Mouse (Mus musculus) liver (tissue): Measurements from ENCODE around the gene Cxcl14.

ENCODE experiments used
- DNase-seq: peaks from one replicate; pipeline ENCODE4 v3.0.0-alpha.2; 2020; ENCODE audit warnings: mixed read lengths

Cxcl14 gene

GRCm38 (mm10) chr13:56288601-56289000 lies 7.8 kb downstream of the Cxcl14 start:
- no peak for DNase-seq

DNA sequence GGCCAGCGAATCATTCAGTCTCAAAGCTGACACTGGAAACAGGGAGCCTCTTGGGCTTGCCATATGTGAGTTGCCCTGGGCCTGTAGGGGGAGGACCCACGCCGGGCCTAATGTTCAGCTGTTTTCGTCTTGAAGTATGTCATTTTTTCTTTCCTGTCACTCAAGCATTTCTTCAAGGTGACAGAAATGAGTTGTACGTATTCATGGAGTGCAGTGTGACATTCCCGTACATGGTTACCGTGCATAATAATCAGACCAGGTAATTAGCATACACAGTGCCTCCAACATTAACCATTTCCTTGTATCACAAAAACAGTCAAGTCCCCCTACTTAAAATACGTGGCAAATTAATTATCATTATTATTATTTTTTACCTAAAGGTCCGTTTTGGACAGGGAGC lies 9.3 kb downstream of the Cxcl14 start:
- DNase-seq, result no peak

DNA sequence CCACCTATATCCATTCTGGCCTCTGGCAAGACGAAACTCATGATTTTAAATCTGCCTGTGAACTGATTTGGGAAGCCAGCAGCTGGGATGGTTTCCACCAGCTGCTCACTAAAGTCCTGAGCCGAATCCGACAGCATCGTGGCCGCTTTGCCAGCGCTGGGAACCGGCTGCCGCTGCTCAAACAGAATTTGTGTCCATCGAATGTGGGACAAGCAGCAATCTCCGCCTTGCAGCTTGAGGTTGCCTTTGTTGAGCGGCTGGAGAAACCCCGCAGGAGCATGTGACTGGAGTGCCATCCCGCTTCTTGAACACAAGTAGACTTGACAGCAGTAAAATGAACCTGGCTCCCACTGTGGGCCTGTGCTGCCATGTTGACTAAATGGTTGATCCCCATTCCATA lies 13.0 kb downstream of the Cxcl14 start:
- DNase-seq, result no peak

GRCm38 (mm10) chr13:56280356-56280755 lies 16.0 kb downstream of the Cxcl14 start:
- no peak for DNase-seq

DNA sequence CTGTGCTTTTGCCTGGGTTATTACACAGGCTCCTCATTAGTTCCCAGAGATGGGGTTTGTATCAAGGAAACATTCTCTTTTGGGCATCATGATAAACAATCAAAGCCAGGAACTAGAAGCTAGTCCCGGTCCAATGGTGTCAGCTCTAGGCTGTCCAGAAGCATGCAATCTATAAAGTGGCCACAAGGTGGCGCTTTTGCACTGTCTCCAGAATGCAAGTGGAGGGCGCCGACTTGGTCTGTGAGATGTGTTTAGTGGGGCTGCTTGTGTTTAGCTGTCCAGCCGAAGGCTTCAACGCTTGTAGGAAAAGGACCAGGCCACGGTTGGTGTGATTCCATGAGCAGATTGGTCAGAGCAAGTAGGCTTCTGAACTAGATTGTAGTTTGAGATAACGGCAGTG lies 16.9 kb downstream of the Cxcl14 start:
- DNase-seq, result peak; percentile 72

GRCm38 (mm10) chr13:56275171-56275570 lies 21.2 kb downstream of the Cxcl14 start:
- DNase-seq, result no peak

DNA sequence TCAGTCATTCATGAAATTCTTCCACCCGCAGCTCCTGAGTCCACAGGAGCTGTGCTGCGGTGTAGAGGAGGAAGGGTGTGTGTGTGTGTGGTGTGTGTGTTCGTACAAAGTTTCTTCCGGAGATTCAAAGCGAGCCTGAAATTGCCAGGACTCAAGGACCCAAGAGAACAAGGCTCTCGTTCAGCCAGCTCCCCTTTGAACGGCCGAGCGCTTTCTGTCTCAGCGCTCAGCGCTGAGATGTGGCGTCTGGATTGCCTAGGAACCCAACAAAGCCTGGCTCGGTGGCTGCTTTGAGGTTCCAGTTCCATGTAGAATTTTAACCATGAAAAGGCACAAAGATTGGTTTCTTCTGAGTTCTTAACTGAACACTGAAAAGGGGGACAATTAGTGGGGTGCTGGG lies 26.2 kb downstream of the Cxcl14 start:
- no peak for DNase-seq

- DNase-seq, result no peak
Measured at GRCm38 (mm10) chr13:56267396-56267795, 29.0 kb downstream of the Cxcl14 start.

DNA sequence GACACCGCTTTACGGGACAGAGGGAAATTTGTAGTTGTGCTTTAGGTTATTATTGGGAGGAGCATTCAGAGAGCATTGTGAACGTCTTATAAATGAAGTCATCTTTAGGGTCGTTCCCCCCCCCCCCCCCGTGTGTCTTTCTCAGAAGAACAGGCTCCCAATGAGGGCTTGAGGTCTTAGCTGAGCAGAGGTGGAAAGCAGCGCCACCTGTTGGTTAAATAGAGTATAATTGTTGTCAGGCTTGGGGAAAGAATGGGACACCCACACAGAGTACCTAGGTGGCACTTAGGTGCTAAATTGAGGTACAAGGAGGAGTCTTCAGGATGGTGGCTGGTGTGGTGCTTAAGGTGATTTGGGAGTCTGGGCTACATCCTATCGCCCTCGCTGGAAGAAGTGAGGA lies 29.9 kb downstream of the Cxcl14 start:
- no peak for DNase-seq

DNA sequence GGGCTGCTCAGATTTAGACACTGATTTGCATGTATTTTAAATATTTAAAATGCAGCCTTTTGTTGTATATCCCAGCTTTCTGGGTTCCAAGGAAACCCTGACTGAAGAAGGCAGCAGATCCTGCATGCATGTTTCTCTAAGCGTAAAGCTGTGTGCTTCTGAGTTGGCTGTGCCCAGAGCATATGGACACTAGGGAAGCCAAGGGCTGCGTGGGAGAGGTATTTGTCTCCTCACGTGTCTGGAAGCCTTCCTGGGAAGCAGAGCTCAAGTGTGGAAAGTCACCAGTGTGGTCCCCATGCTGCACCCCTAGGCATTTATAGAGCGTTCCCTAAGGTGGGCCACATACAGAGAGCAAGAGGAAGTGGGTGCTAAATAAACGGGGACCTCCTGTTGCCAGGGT lies 30.7 kb downstream of the Cxcl14 start:
- no peak for DNase-seq

DNA sequence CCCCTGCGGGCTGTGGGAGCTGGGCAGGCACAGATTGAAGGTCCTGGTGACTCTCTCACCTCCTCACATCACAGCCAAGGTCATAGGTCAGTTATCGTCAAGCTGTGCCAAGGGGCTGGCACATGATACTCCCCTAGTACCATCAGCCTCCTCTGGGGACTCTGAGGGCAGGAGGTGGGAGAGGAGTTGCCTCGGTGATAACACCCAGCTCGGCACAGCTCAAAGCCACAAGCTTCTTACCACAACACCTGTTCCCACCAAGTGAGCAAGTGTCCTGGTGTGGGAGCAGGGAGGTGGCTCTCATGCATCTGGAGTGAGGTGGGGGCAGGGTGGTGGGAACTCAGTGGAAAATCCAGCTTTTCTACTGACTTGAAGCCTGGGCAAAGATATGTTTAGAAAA lies 34.1 kb downstream of the Cxcl14 start:
- DNase-seq, result no peak

DNA sequence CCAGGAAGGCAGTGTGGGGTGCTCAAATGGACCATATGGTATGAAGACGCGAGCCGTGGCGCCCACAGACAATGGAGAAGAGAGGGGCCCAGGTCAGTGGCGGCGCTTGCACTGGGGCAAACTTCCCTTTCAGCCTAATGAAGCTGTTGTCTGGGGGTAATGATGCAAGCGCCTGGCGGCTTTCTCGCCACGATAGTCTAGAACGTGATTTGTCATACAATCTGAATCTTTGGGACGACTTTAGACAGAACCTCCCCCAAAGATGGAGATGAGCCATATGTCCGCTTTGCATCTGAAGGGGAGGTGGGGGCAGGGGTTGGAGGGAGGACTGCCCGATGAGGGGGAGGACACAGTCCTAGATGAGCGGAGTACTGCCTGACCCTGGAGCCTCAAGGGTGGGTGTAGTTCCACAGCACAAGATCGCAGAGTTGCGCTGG lies 36.0 kb downstream of the Cxcl14 start:
- no peak for DNase-seq

GRCm38 (mm10) chr13:56259926-56260250 lies 36.5 kb downstream of the Cxcl14 start:
- no peak for DNase-seq

DNA sequence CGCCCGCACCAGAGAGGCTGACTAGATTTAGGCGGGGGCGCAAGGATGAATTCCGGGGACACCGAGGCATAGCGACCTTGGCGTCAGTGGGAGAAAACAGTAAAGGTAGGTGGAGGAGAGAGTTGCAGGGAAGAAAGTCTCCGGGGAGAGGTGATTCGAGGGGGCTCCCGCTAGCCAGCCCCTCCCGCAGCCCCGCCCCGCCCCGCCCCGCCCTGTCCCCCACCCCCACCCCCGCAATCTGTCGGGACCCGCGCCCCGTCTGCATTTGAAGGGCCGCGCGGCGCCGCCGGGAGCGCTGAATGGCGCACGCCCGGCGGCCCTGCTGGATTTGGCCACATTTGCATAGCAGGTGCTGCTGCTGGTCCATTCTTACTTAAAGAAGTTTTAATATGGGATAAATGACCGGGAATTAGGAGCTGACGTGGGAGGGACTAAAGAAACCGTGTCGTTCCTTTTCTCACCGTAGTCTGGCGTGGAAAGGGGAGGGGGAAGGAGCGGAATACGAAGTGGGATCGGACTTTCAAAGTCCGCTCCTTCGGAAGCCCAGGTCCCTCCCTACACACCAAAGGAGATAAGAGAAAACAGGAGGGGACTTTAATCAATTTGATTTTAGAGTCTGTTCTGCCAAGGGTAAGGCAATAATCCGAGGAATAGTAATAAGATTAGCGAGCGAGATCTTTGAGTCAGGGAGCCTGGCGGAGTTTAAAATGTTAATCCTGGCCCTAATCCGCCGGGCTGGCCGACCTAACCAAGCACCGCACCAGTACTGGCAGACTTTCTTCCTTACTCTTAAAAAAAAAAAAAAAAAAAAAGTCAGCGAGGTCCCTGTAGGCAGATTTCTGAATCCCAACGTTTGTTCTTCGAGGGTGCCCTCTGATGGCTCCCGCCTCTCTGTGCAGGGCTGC lies 37.1 kb downstream of the Cxcl14 start:
- DNase-seq, result no peak

- DNase-seq, result no peak
Measured at GRCm38 (mm10) chr13:56258196-56259020, 37.9 kb downstream of the Cxcl14 start.

GRCm38 (mm10) chr13:56257469-56258153 lies 38.7 kb downstream of the Cxcl14 start:
- no peak for DNase-seq

- DNase-seq, result no peak
Measured at GRCm38 (mm10) chr13:56256716-56257299, 39.5 kb downstream of the Cxcl14 start.

DNA sequence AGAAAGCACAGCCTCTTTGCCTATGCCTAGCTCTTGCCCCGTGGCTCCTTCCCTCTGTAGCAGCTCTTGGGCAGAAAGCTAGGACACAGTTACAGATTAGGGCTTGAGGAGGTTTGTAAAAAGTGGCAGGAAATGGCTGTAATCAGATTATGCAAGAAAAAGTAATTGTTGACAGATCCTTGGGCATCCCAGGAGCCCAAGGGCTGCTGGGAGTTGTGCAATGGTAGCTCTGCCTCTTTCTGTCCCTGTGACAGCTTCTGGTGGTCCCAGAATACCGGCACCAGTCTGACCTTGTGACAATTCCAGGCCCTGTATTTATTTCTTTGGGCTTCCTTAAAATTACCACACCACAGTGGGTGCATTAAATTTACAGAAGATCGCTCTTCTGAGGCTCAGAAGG lies 43.0 kb downstream of the Cxcl14 start:
- DNase-seq, result no peak

DNA sequence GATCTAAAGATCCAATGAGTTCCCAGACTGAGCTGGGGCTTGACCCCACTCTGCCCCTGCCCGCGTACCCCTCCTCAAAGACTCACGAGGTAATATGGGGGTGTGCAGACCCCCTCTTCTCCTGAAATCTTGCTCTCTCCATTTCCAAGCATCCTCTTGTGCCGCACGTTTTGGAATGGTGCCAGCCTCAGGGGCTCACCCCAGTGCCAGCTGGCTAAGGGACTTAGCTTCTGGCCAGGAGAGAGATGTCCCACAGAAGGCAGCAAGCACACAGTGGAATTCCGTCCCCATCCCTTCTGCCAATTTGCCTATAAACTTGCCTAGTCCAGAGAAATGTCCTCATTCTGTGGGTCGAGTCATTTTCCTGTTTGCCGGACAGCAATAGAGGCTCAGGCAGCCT lies 43.6 kb downstream of the Cxcl14 start:
- no peak for DNase-seq

DNA sequence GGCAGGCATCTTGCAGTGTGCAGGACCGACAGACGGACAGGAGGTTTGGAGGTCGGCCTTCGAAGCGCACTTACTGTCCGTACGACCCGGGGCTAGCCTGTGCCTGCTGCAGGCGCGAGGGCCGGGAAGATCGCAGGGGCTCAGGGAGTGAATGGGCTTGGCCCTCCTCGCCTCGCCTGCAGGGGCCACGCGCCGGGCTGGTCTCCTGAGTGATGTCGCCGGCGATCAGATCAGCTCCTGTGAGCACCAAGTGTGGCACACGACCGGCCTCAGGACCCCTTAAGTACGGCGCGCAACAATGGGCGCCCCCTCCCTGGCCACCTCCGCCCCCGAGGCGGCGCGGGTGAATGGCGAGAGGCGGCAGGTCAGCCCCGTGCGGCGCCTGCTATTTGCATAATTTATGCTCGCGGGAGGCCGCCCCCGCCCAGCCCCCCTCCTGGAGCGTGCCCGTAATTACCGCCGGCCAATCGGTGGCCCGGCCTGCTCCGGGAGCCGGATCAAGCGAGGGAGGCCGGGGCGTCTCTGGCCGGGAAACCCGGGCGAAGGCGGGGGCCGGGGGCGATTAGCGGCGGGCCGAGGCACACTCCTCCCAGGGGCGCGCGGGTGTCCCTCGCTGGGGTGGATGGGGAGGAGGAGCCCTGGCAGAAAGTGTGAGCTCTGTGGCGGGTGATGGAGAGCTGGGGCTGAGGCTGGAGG lies 44.3 kb downstream of the Cxcl14 start, which contains the start of gene Neurog1:
Gene Neurog1, minus strand, starts transcription at position 240 of the 696 bp plus-strand sequence.
- no peak for DNase-seq

GRCm38 (mm10) chr13:56251176-56251923 lies 45.0 kb downstream of the Cxcl14 start:
- DNase-seq, result no peak
